Mouse (Mus musculus) bone marrow, adult 2 months (tissue): ENCODE measurements around the gene Gar1.

Experiments used
- CTCF ChIP-seq: fragments of 200-500 bp; IDR thresholded peaks from 2 replicates; pipeline ENCODE4 v1.5.1; 2011; ENCODE audit warnings: low read length, control low read depth; ENCODE audit not compliant: control insufficient read depth, insufficient read depth
- POLR2A ChIP-seq: fragments of 200-500 bp; IDR thresholded peaks from 2 replicates; pipeline ENCODE4 v1.6.1; 2011; ENCODE audit warnings: low read depth, mild to moderate bottlenecking, control low read depth, low read length, borderline replicate concordance; ENCODE audit not compliant: control insufficient read depth

- TF ChIP-seq POLR2A (peak; percentile 34; the same call in 1 of the 2 replicates), CTCF (no peak)
Observed at GRCm38 (mm10) chr3:129878405-129879021, 47.3 kb upstream of the Gar1 start, which contains the start of gene Pla2g12a.
